Mouse (Mus musculus) hindbrain, postnatal 0 days (tissue): Measurements from ENCODE around the gene Card11. TPM values are rescaled to one million over a fixed set of nuclear protein-coding genes. Genes with fewer than 3 reads are reported as not detected.
A peak's percentile ranks its signal among the peaks of the same experiment; 100 is the strongest.

Experiments used
- ATAC-seq: fragments of 200-750 bp; cut with Nextera tagmentation; 2 replicates; pipeline ENCODE4 v1.8.0; 2017; ENCODE audit warnings: mild to moderate bottlenecking, moderate TSS enrichment, moderate library complexity
- DNase-seq: peaks from one replicate; pipeline ENCODE4 v3.0.0-alpha.2; 2015; ENCODE audit warnings: low spot score
- H3K27ac ChIP-seq: fragments of 300-500 bp; sonication (generic); 2 replicates; pipeline ENCODE4 v1.5.1; 2014; ENCODE audit warnings: mild to moderate bottlenecking
- H3K27me3 ChIP-seq: fragments of 300-500 bp; sonication (generic); 2 replicates; pipeline ENCODE4 v1.6.1; 2014; ENCODE audit warnings: low read length, mixed read lengths; ENCODE audit not compliant: insufficient read depth
- H3K36me3 ChIP-seq: fragments of 300-500 bp; sonication (generic); 2 replicates; pipeline ENCODE4 v1.6.1; 2014; ENCODE audit warnings: low read length, mixed read lengths; ENCODE audit not compliant: insufficient read depth
- H3K4me1 ChIP-seq: fragments of 300-500 bp; sonication (generic); 2 replicates; pipeline ENCODE4 v1.6.1; 2014; ENCODE audit warnings: antibody characterized with exemption, low read length, mixed read lengths; ENCODE audit not compliant: insufficient read depth
- H3K4me2 ChIP-seq: fragments of 300-500 bp; sonication (generic); 2 replicates; pipeline ENCODE4 v1.6.1; 2014; ENCODE audit warnings: low read depth, mild to moderate bottlenecking, low read length, moderate library complexity, mixed read lengths
- H3K4me3 ChIP-seq: fragments of 300-500 bp; sonication (generic); 2 replicates; pipeline ENCODE4 v1.5.1; 2014; ENCODE audit warnings: low read length
- H3K9ac ChIP-seq: fragments of 300-500 bp; sonication (generic); replicated peaks from 2 replicates; pipeline ENCODE4 v1.6.1; 2014; ENCODE audit warnings: mild to moderate bottlenecking, low read length, moderate library complexity, mixed read lengths
- H3K9me3 ChIP-seq: fragments of 300-500 bp; sonication (generic); 2 replicates; pipeline ENCODE4 v1.6.1; 2016; ENCODE audit warnings: low read length, mixed read lengths
- CTCF ChIP-seq: IDR thresholded peaks from 2 replicates; pipeline ENCODE4 v1.5.1; 2016; ENCODE audit warnings: antibody characterized with exemption, control low read depth, low read depth
- WGBS: fragments of 180-500 bp; shearing (Covaris S2); extraction: QIAGEN DNeasy Blood & Tissue Kit; methylation state at CpG from one replicate; pipeline ENCODE4 v1.1.7; 2014; 5-methylcytosine and 5-hydroxymethylcytosine counted together
- microRNA-seq, 2 experiments: library from miRNA; unstranded; fragments of <30 nt; microRNA quantifications; one replicate each; pipeline ENCODE4; 2016
- polyA plus RNA-seq: library from polyadenylated mRNA; unstranded; fragments of >200 nt; fragmentation: Nextera tagmentation; extraction: Ambion mirVana; gene quantifications from 2 replicates; pipeline ENCODE4 v1.2.1, GENCODE M21; 2015
- total RNA-seq: library from RNA; depleted of rRNA; stranded (reverse); fragments of >200 nt; gene quantifications from 2 replicates; pipeline ENCODE4 v1.2.3, GENCODE M21; 2014; rRNA removed

Card11 gene
- total and polyA plus RNA-seq, 2 experiments from 2014 or later, result 0.18 TPM; not detected in 1

GRCm38 (mm10) chr5:140826796-140827195 is 173.6 kb downstream of the Card11 start:
- no peaks in the 10 kb centered on the region for H3K36me3 ChIP-seq
- H3K27me3 ChIP-seq, result no peaks in the 10 kb centered on the region
- no peak overlapping the region for H3K4me3 ChIP-seq
- no peak for TF ChIP-seq CTCF
- 17% methylated on average over 1 of the region's 1 CpGs for WGBS
- peak overlapping the region; percentile 96 for H3K4me2 ChIP-seq
- no peaks in the 10 kb centered on the region for H3K9me3 ChIP-seq
- ATAC-seq (no peak), DNase-seq (no peak)
- H3K9ac ChIP-seq, result no peak overlapping the region
- peak overlapping the region; percentile 36; the same call in 1 of the 2 replicates for H3K27ac ChIP-seq
- peaks cover 25% of the 10 kb centered on the region for H3K4me1 ChIP-seq

GRCm38 (mm10) chr5:140826118-140826517 is 174.3 kb downstream of the Card11 start:
- TF ChIP-seq CTCF, result no peak
- Histone ChIP-seq H3K9ac (no peak overlapping the region), H3K27me3 (no peaks in the 10 kb centered on the region), H3K4me2 (no peak overlapping the region), H3K4me3 (no peak overlapping the region), H3K4me1 (peaks cover 25% of the 10 kb centered on the region), H3K9me3 (no peaks in the 10 kb centered on the region), H3K36me3 (no peaks in the 10 kb centered on the region), H3K27ac (no peak overlapping the region)
- DNase-seq, result no peak
- WGBS, result 97% methylated on average over 1 of the region's 1 CpGs
- no peak for ATAC-seq

- WGBS, result 78% methylated on average over 7 of the region's 7 CpGs
- TF ChIP-seq CTCF, result no peak
- Histone ChIP-seq H3K4me2 (no peak overlapping the region), H3K4me1 (peaks cover 22% of the 10 kb centered on the region), H3K27me3 (no peaks in the 10 kb centered on the region), H3K4me3 (no peak overlapping the region), H3K36me3 (no peaks in the 10 kb centered on the region), H3K27ac (no peak overlapping the region), H3K9me3 (no peaks in the 10 kb centered on the region), H3K9ac (no peak overlapping the region)
- DNase-seq (no peak), ATAC-seq (no peak)
Observed at GRCm38 (mm10) chr5:140824126-140824525, 176.3 kb downstream of the Card11 start.

GRCm38 (mm10) chr5:140823386-140823785 is 177.0 kb downstream of the Card11 start:
- DNase-seq (no peak), ATAC-seq (no peak)
- Histone ChIP-seq H3K4me1 (peaks cover 18% of the 10 kb centered on the region), H3K27ac (no peak overlapping the region), H3K4me2 (no peak overlapping the region), H3K4me3 (no peak overlapping the region), H3K36me3 (no peaks in the 10 kb centered on the region), H3K9me3 (no peaks in the 10 kb centered on the region), H3K9ac (no peak overlapping the region), H3K27me3 (no peaks in the 10 kb centered on the region)
- no peak for TF ChIP-seq CTCF
- WGBS, result 95% methylated on average over 2 of the region's 2 CpGs

Small RNAs within 50 kb of the gene (microRNA-seq; reads per million reads assigned to microRNA genes)
- 0 reads per million in 2 experiments for gene Gm44385

Other genes starting within 250 kb of the Card11 start
- 201 and 208 TPM in 2 replicates for gene Gna12, start 170.2 kb downstream of the Card11 start, total RNA-seq
- gene Gna12, start 170.2 kb downstream of the Card11 start, polyA plus RNA-seq, result 32.8 and 35.9 TPM in 2 replicates
- gene Sdk1, start 240.9 kb upstream of the Card11 start, total RNA-seq, result 14.2 and 58.4 TPM in 2 replicates
- 1.9 and 2.2 TPM in 2 replicates for gene Sdk1, start 240.9 kb upstream of the Card11 start, polyA plus RNA-seq